Mouse (Mus musculus): ENCODE data around the gene Apol7a. TPM values are rescaled to one million over a fixed set of nuclear protein-coding genes. Genes with fewer than 3 reads are reported as not detected.

Gene Apol7a
- total and polyA plus RNA-seq, 2 experiments = 93.2 to 121 TPM

GRCm38 (mm10) chr15:77354848-77355551 is 43.9 kb downstream of the Apol7a start:
- H3K27ac ChIP-seq (replicated peaks; ENCODE audit: insufficient read depth, low read depth, low read length) = no peak overlapping the region
- H3K79me2 ChIP-seq (ENCODE audit: control insufficient read depth, insufficient read depth, low read length) = no peaks in the 10 kb centered on the region
- H3K36me3 ChIP-seq (ENCODE audit: control insufficient read depth, insufficient read depth, low read length) = no peaks in the 10 kb centered on the region
- 0 out of 2 replicates have a peak, but pooled peaks cover 3% of the 10 kb centered on the region for H3K4me1 ChIP-seq (ENCODE audit: control insufficient read depth, insufficient read depth, low read length)
- DNase-seq (ENCODE audit: extremely low read depth, low read depth, low spot score) = no peak
- H3K9ac ChIP-seq (ENCODE audit: low read depth, low read length) = no peak overlapping the region
- 85% methylated on average over 6 of the region's 6 CpGs for WGBS
- TF ChIP-seq CTCF (IDR thresholded peaks at IDR 0.05; ENCODE audit: low read depth, low read length) = no peak
- no peak for TF ChIP-seq POLR2A (IDR thresholded peaks at IDR 0.05; ENCODE audit: extremely low read depth, insufficient read depth, low read length)
- H3K4me3 ChIP-seq (ENCODE audit: insufficient read depth, low read depth, low read length) = no peak overlapping the region
- H3K27me3 ChIP-seq (ENCODE audit: control insufficient read depth, insufficient read depth, low read length) = no peaks in the 10 kb centered on the region

- 66% methylated on average over 4 of the region's 4 CpGs for WGBS
- H3K79me2 ChIP-seq (ENCODE audit: control insufficient read depth, insufficient read depth, low read length) = no peaks in the 10 kb centered on the region
These were observed 44.4 kb downstream of the Apol7a start for GRCm38 (mm10) chr15:77354496-77354847.

GRCm38 (mm10) chr15:77353764-77354163 is 45.1 kb downstream of the Apol7a start:
- Histone ChIP-seq H3K36me3 (ENCODE audit: control insufficient read depth, insufficient read depth, low read length) (no peaks in the 10 kb centered on the region), H3K27me3 (ENCODE audit: control insufficient read depth, insufficient read depth, low read length) (no peaks in the 10 kb centered on the region), H3K27ac (replicated peaks; ENCODE audit: insufficient read depth, low read depth, low read length) (no peak overlapping the region), H3K4me3 (ENCODE audit: insufficient read depth, low read depth, low read length) (no peak overlapping the region), H3K4me1 (ENCODE audit: control insufficient read depth, insufficient read depth, low read length) (0 out of 2 replicates have a peak, but pooled peaks cover 3% of the 10 kb centered on the region), H3K79me2 (ENCODE audit: control insufficient read depth, insufficient read depth, low read length) (no peaks in the 10 kb centered on the region), H3K9ac (ENCODE audit: low read depth, low read length) (no peak overlapping the region)
- 19% methylated on average over 4 of the region's 4 CpGs for WGBS
- DNase-seq (ENCODE audit: extremely low read depth, low read depth, low spot score) = no peak
- TF ChIP-seq CTCF (IDR thresholded peaks at IDR 0.05; ENCODE audit: low read depth, low read length) (no peak), POLR2A (IDR thresholded peaks at IDR 0.05; ENCODE audit: extremely low read depth, insufficient read depth, low read length) (no peak)

More at GRCm38 (mm10) chr15:77354496-77354847, 44.4 kb downstream of the Apol7a start:
- 0 out of 2 replicates have a peak, but pooled peaks cover 3% of the 10 kb centered on the region for H3K4me1 ChIP-seq (ENCODE audit: control insufficient read depth, insufficient read depth, low read length)
- no peak overlapping the region for H3K27ac ChIP-seq (replicated peaks; ENCODE audit: insufficient read depth, low read depth, low read length)
- TF ChIP-seq POLR2A (IDR thresholded peaks at IDR 0.05; ENCODE audit: extremely low read depth, insufficient read depth, low read length) (no peak), CTCF (IDR thresholded peaks at IDR 0.05; ENCODE audit: low read depth, low read length) (no peak)
- no peaks in the 10 kb centered on the region for H3K27me3 ChIP-seq (ENCODE audit: control insufficient read depth, insufficient read depth, low read length)
- no peak for DNase-seq (ENCODE audit: extremely low read depth, low read depth, low spot score)
- no peak overlapping the region for H3K4me3 ChIP-seq (ENCODE audit: insufficient read depth, low read depth, low read length)
- H3K36me3 ChIP-seq (ENCODE audit: control insufficient read depth, insufficient read depth, low read length) = no peaks in the 10 kb centered on the region
- no peak overlapping the region for H3K9ac ChIP-seq (ENCODE audit: low read depth, low read length)

GRCm38 (mm10) chr15:77352863-77353262 is 46.0 kb downstream of the Apol7a start:
- 92% methylated on average over 7 of the region's 7 CpGs for WGBS
- Histone ChIP-seq H3K4me3 (ENCODE audit: insufficient read depth, low read depth, low read length) (no peak overlapping the region), H3K9ac (ENCODE audit: low read depth, low read length) (no peak overlapping the region), H3K79me2 (ENCODE audit: control insufficient read depth, insufficient read depth, low read length) (no peaks in the 10 kb centered on the region), H3K36me3 (ENCODE audit: control insufficient read depth, insufficient read depth, low read length) (no peaks in the 10 kb centered on the region), H3K4me1 (ENCODE audit: control insufficient read depth, insufficient read depth, low read length) (0 out of 2 replicates have a peak, but pooled peaks cover 3% of the 10 kb centered on the region), H3K27me3 (ENCODE audit: control insufficient read depth, insufficient read depth, low read length) (no peaks in the 10 kb centered on the region), H3K27ac (replicated peaks; ENCODE audit: insufficient read depth, low read depth, low read length) (no peak overlapping the region)
- DNase-seq (ENCODE audit: extremely low read depth, low read depth, low spot score) = no peak
- TF ChIP-seq CTCF (IDR thresholded peaks at IDR 0.05; ENCODE audit: low read depth, low read length) (no peak), POLR2A (IDR thresholded peaks at IDR 0.05; ENCODE audit: extremely low read depth, insufficient read depth, low read length) (no peak)

GRCm38 (mm10) chr15:77350117-77350516 is 48.8 kb downstream of the Apol7a start:
- TF ChIP-seq POLR2A (IDR thresholded peaks at IDR 0.05; ENCODE audit: extremely low read depth, insufficient read depth, low read length) (no peak), CTCF (IDR thresholded peaks at IDR 0.05; ENCODE audit: low read depth, low read length) (no peak)
- Histone ChIP-seq H3K79me2 (ENCODE audit: control insufficient read depth, insufficient read depth, low read length) (no peaks in the 10 kb centered on the region), H3K27ac (replicated peaks; ENCODE audit: insufficient read depth, low read depth, low read length) (no peak overlapping the region), H3K27me3 (ENCODE audit: control insufficient read depth, insufficient read depth, low read length) (no peaks in the 10 kb centered on the region), H3K36me3 (ENCODE audit: control insufficient read depth, insufficient read depth, low read length) (no peaks in the 10 kb centered on the region), H3K4me3 (ENCODE audit: insufficient read depth, low read depth, low read length) (no peak overlapping the region), H3K4me1 (ENCODE audit: control insufficient read depth, insufficient read depth, low read length) (0 out of 2 replicates have a peak, but pooled peaks cover 3% of the 10 kb centered on the region), H3K9ac (ENCODE audit: low read depth, low read length) (no peak overlapping the region)
- WGBS = 86% methylated on average over 7 of the region's 7 CpGs
- no peak for DNase-seq (ENCODE audit: extremely low read depth, low read depth, low spot score)

- H3K9ac ChIP-seq (ENCODE audit: low read depth, low read length) = no peak overlapping the region
- H3K4me1 ChIP-seq (ENCODE audit: control insufficient read depth, insufficient read depth, low read length) = peaks cover 2% of the 10 kb centered on the region; the same call in 1 of the 2 replicates
- no peaks in the 10 kb centered on the region for H3K79me2 ChIP-seq (ENCODE audit: control insufficient read depth, insufficient read depth, low read length)
- no peak overlapping the region for H3K27ac ChIP-seq (replicated peaks; ENCODE audit: insufficient read depth, low read depth, low read length)
- no peaks in the 10 kb centered on the region for H3K36me3 ChIP-seq (ENCODE audit: control insufficient read depth, insufficient read depth, low read length)
- TF ChIP-seq CTCF (IDR thresholded peaks at IDR 0.05; ENCODE audit: low read depth, low read length) (no peak), POLR2A (IDR thresholded peaks at IDR 0.05; ENCODE audit: extremely low read depth, insufficient read depth, low read length) (no peak)
- WGBS = 81% methylated on average over 7 of the region's 7 CpGs
- DNase-seq (ENCODE audit: extremely low read depth, low read depth, low spot score) = no peak
- H3K27me3 ChIP-seq (ENCODE audit: control insufficient read depth, insufficient read depth, low read length) = no peaks in the 10 kb centered on the region
- no peak overlapping the region for H3K4me3 ChIP-seq (ENCODE audit: insufficient read depth, low read depth, low read length)
These were observed 50.8 kb downstream of the Apol7a start for GRCm38 (mm10) chr15:77348146-77348545.
